Mouse (Mus musculus): ENCODE data around the gene Btbd6. TPM values are rescaled to one million over a fixed set of nuclear protein-coding genes. Genes with fewer than 3 reads are reported as not detected.

The Btbd6 gene
- total RNA-seq, 2 experiments from 2014 or later = 5.2 to 9.5 TPM

DNA sequence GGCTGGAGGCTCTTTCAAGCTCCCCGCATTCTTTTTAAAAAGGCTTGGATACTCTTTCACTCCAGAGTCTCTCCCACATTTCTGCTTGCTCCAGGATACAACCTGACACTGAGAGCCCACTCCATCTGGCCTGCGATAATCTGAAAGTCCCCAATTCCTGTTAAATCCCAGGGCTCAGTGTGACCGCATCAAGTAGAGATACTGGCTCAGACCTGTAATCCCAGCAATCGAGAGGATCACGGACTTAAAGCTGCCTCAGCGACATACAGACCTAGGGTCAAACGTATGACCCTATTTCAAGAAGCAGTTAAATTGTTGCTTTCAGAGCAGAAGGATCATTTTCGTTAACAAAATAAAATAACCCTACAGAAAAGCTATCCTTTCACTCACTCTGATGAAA, 27.7 kb downstream of the Btbd6 start:
- ATAC-seq (replicated peaks; ENCODE audit: poor library complexity) = no peak

DNA sequence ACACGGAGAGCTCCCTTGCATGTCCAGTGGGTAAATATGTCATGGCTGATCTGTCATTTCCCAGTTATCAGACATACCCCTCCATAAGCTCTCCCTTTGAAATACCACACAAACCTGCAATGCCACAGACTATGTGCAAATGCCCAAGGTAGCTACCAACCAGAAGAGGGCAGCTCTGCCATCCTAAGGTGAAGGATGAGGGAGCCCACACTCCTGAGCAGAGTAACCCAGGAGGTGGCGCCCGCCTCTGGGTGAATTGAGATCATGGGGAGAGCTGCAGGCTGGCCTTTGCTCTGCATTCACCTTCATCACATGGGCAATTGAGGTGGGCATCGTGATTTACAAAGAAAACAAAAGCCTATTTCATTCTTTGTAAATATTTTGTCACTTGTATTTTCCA, 28.7 kb downstream of the Btbd6 start:
- ATAC-seq (replicated peaks; ENCODE audit: poor library complexity) = peak; percentile 57

DNA sequence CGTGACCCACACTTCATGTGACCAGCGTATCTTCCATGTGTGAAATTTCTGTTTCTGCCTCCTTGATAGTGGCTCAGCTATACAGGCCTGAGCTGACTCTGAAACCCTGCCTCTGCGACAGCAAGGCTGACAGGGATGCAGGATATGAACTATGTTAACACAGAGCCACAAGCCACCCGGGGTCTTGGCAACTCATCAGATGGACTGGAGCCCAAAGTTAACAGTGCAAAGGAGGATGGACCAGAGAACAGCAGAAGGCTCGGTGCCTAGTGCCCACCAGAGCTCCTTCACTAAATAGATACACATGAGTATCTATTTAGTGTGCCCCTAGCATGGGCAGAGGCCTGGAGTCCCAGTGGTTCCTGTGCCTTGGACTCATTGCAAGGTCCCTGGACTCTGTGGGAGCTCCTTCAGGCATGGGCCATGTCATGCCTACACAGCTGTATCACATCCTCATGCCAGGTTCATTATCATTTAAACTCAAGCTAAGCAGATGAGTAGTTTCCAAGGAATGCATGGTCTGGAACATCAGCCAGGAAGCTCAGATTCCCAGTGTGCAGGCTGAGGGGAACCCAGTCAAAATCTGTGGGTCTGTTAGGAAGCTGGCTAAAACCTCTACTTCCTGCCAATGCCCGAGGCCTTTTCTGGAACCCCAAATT, 35.5 kb downstream of the Btbd6 start:
- no peak for ATAC-seq (replicated peaks; ENCODE audit: poor library complexity)

DNA sequence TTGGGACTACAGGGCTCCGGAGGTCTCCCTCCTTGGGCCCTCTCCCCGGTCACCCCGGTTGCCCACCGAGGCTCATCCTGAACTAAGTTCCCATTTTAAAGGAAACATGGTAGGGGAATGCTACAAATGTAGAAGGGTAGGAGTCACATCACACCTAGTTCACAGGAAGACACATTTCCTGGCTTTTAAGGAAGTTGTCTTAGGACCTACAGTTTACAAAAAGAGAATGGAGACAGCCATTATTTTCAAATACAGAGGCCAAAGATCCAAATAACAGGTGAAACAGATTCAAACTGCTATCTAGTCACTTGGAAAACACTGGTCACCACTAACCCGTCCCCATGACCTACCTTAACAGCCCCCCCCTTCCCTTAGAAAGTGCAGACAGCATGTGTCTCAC, 36.2 kb downstream of the Btbd6 start:
- no peak for ATAC-seq (replicated peaks; ENCODE audit: poor library complexity)

DNA sequence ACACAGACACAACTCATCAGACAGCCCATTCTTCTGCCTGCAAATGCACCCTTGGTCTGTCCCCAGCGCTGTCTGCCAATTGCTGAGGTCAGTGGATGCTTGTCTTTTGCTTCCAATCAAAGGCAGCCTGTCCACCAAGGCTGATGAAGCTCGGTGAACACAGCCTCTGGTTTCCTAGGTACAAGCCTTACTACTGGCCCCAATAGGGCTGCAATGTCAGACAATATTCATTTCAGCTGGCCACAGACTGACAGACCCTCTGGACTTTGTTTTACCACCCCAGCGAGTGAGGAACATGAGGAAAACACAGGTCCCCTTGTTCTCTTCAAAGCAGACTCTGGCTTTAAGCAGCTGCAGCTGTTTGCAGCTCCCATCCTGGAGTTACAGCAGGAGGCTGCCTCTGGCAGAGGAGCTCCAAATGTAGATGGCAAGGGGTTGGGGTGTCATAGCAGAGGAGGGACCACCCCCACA, 36.8 kb downstream of the Btbd6 start:
- ATAC-seq (replicated peaks; ENCODE audit: poor library complexity) = no peak

DNA sequence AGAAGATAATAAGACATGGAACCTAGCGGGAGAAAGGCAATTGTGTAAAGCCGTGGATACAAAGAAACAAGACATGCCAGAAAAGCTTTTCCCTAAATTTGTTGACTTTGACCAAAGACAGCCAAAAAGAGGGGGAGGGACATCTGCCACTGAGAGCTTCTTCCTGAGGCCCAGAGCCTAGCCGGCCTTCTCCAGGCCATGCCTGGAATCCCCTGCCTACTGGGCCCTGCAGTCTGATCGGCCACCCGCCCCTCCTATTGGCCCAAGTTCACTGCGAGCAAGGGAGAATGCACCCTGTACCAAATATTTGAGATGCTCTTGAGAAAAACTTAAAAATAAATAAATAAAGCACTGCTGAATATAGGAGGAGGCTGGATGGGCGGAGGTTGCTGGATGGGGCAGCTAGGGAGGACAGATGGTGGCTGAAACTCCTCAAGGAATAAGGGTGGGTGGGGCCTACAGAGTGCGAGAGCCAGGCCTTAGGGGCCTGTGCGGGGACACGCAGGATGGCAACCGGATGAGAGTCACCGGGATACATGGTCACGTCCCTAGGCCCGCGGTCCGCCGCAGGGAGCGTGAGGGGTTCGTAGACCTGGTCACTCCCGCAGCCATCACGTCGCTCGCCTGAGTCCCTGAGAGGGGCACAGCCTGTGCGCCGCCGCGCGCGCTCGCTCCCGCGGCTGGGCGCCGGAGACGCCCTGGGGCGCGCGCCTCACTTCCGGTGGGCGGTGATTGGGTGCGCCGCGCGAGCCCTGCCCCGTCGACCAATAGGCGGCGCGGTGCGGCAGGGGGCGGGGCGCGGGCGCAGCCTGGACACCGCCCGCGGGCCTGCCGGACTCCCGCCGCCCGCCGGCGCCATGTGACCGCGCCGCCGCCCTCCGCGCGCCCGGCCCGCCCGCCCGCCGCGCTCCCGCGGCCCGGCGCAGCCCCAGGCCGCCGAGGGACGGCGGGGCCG, 37.6 kb downstream of the Btbd6 start, which contains the start of gene Pacs2:
TSS of gene Pacs2 (plus strand) at position 905 of the 955 bp plus-strand sequence.
- ATAC-seq (replicated peaks; ENCODE audit: poor library complexity) = peak; percentile 83

DNA sequence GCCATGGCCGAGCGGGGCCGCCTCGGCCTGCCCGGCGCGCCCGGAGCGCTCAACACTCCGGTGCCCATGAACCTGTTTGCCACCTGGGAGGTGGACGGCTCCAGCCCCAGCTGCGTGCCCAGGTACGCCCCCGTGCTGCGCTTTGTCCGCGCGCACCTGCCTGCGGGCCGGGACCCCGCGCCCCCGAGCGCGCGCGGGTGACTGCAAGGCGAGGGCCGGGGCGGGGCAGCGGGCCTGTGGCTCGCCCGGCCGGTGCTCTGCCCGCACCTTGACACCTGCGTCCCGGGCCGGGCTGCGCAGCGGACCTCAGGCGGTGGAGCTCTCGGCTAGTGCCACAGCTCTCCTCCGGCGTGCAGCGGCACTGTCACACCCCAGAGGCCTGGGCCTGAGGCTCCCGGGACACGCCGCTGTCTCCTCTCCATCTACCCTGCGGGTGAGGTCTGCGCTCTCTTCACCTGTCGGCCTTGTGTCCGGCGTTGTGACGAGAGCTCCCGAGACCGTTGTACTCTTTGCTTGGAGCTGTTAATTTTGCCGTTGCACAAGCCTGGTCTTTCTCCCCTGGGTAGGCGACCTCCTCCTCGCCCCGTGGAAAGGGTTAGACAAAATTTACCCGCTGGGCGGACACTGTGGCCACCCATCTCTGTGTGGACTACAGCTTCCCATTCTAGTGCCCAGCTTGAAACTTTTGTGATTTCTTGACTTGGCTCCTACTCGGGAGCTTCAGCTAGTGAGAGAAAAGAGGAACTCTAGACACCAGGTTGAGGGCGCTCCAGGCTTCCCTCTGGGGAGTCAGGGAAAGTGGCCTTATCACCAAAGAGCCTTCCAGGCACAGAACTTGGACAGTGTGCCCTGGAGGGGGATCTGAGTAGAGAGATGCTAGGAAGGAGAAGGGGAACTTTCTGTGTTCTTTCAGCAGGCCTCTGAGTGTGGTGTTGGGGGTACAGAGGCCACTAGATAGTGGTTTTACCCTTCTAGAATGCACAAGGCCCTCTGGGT, 38.6 kb downstream of the Btbd6 start:
- ATAC-seq (replicated peaks; ENCODE audit: poor library complexity) = peak; percentile 32

DNA sequence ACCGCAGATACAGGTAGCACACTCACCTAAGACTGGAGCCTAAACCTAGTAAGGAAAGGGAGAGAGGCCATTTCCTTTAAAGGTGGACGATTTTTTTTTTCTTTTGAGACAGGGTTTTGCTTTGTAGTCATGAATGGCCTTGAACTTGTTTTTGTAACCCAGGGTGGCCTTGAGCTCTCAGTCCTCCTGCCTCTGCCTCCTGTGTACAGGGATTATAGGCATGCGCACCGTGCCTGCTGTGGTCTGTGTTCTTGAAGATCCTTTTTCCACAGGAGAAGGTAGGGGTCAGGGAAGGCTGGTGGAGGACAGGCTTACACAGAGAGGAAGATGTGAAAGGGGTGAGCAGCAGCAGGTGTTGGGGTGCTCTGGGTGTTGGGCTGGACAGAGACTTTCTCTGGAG, 39.7 kb downstream of the Btbd6 start:
- no peak for ATAC-seq (replicated peaks; ENCODE audit: poor library complexity)

DNA sequence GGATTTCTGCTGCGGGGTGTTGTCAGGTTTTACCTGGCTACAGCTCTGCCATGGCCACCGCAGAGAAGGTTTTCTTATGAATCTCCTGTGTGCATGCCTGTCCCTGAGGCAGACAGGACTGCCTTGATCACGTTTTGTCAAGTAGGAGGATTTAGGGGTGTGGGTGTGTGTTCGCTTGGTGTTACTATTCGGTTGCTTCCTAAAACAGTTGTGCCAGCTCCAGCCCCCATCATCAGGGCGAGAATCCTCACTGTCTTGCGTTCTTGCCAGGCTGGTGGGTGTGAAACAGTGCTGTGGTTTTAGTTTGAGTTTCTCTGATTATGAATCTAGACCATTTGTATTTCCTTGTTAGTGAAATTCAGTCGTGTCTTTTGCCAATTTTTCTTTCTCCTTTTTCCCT, 40.7 kb downstream of the Btbd6 start:
- ATAC-seq (replicated peaks; ENCODE audit: poor library complexity) = no peak

DNA sequence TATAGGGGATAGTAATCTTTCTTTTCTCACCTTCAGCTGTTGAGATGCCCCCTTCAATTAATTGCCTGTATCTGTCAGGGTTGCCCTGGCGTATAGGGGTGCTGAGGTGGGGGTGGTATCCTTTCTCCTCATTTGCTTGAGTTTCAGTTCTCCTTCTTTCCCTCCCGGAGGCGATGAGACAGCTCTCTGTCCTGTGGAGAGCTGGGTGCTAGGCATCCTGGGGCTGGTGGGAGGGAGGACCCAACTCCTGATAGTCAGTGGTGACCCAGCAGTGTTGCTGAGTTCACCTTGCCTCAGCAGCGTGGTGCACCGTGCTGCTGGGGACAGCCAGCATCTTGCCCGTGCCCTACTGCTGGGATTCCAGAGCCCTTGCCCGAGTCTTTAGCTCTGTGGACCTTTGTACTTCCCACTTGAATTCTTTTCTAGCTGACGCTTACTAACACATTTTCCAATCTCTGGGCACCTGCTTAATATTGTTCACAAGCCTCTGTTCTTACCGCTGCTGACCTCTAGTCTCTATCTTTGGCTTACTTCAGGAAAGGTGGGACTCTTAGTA, 41.2 kb downstream of the Btbd6 start:
- peak; percentile 24 for ATAC-seq (replicated peaks; ENCODE audit: poor library complexity)

DNA sequence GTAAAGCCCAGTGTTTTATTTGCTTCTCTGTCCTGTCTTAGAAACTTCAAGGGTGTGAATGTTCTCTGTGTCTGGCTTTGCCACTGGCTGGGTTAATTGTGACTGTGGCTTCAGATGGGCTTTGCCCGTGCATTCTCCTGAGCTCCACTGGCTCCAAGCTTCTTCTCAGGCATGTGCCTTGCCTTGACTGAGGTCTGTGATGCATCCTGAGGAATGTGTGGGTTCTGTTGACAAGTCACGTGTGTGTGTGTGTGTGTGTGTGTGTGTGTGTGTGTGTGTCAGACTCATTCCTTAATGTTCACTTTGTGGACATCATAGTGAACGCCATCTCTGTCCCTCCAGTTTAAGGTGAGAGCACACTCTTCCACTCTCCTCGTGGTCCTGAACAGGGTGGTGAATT, 42.5 kb downstream of the Btbd6 start:
- ATAC-seq (replicated peaks; ENCODE audit: poor library complexity) = no peak

DNA sequence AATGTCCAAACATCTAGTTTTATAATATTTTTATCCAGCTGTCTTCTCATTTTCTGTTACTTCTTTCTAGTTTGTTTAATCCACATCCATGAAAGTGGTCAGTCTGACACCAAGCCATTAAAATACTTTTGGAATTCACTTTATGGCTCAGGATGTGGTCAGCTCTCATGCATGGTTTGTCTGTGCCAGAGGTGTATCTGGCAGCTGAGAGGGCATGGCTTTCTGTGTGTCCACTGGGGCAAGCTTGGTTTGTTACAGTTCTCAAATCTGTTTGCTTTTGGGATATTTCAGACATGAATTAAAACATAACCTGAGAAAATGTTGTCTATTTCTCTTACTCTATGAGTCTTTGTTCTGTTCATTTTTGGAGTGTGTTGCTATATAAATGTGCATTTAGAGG, 45.2 kb downstream of the Btbd6 start:
- no peak for ATAC-seq (replicated peaks; ENCODE audit: poor library complexity)

DNA sequence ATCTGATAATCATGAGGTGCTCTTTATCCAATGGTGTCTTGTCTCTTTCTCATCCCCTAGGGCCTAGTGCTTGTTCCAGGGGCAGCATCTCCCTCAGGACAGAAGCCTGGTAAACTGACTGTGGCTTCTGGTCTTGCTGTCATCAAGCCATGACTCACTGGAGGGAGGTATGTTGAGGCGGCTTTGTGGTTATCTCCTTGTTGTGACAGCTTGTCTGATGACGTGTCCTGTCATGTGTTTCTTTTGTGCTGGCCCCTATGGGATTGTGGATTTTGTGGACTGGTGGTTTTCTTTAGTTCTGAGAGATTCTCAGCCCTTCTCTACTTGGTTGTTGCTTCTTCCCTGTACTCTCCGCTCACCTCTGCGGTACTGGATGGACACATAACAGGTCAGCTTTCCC, 46.8 kb downstream of the Btbd6 start:
- peak; percentile 83 for ATAC-seq (replicated peaks; ENCODE audit: poor library complexity)

DNA sequence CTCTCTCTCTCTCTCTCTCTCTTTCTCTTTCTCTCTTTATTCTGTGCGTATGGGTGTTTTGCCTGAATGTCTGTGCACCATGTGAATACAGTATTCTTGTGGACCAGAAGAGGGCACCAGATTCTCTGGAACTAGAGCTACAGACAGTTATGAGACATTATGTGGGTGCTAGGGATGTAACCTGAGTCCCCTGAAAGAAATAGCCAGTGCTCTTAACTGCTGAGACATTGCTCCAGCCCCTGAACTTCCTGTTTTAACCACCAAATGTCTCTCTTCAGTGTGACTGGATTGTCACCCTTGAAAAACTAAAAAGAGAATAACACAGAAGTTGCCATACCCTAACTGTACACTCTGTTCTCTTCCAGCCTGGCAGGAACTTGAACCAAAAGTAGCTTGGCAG, 50.3 kb downstream of the Btbd6 start:
- peak; percentile 7; the same call in 1 of the 2 replicates for ATAC-seq (replicated peaks; ENCODE audit: poor library complexity)

DNA sequence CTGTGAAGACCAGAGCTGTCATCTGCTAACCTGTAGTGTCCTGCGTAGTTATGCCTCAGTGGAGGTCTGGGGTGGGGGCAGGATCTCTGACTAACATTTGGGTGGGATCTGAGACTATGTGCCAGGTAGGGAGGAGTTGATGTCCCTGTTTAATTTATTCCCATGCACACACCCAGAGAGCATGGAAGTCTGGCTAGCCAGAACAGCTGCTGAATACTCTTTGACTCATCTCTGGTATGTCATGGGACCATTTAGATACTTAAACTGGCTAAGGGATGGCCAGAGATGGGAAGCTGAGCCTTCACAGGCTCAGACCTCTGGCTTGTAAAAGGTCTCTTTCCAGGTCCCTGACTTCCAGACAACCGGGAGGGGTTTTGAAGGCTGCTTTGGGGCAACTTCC, 51.2 kb downstream of the Btbd6 start:
- ATAC-seq (replicated peaks; ENCODE audit: poor library complexity) = no peak

DNA sequence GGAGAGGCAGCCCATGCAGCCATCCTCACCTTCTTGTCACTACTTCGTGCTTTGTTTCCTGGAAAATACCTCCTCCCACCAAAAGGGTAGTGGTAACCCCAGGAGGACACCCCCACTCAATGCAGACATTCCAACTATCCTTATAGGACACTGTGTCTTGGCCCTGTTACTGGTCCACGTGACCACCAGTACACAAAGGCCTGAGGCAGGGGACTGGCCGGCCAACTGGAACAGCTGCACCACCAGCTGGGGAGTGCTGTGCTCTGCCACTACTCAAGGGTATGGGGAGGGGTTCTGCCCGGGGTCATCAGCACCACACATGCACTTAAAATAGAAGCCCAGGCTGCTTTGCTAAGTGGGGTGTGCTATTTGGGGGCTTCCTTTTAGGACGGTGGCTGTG, 51.8 kb downstream of the Btbd6 start:
- no peak for ATAC-seq (replicated peaks; ENCODE audit: poor library complexity)
